Mouse (Mus musculus) spleen, postnatal 36 days (tissue): ENCODE results near the gene Capn9.

Experiments
- DNase-seq, 2 experiments: peaks; one replicate each; pipeline ENCODE4 v3.0.0; 2022; ENCODE audit warnings: low spot score in 2 of 2, mixed read lengths in 1 of 2

Capn9 gene

GRCm38 (mm10) chr8:124571732-124572429 is 4.0 kb upstream of the Capn9 start:
- no peak for DNase-seq

- no peak for DNase-seq
Measured at GRCm38 (mm10) chr8:124572430-124572775, 3.5 kb upstream of the Capn9 start.

- DNase-seq: peak; percentile 62 to 63
Measured at GRCm38 (mm10) chr8:124573552-124574340, 2.2 kb upstream of the Capn9 start.

- DNase-seq: no peak
Measured at GRCm38 (mm10) chr8:124576751-124577150, 840 bp downstream of the Capn9 start.

- no peak for DNase-seq
Measured at GRCm38 (mm10) chr8:124585718-124586425, 10.0 kb downstream of the Capn9 start.

GRCm38 (mm10) chr8:124586556-124586955 is 10.6 kb downstream of the Capn9 start:
- DNase-seq: no peak

GRCm38 (mm10) chr8:124589393-124589792 is 13.5 kb downstream of the Capn9 start:
- DNase-seq: no peak

- DNase-seq: no peak
Measured at GRCm38 (mm10) chr8:124604066-124604465, 28.2 kb downstream of the Capn9 start.

GRCm38 (mm10) chr8:124608239-124608971 is 32.5 kb downstream of the Capn9 start:
- no peak for DNase-seq

- no peak for DNase-seq
Measured at GRCm38 (mm10) chr8:124608972-124609353, 33.1 kb downstream of the Capn9 start.

GRCm38 (mm10) chr8:124614325-124614724 is 38.4 kb downstream of the Capn9 start:
- DNase-seq: no peak

- peak; percentile 41 for DNase-seq
Measured at GRCm38 (mm10) chr8:124617266-124617869, 41.5 kb downstream of the Capn9 start.

- no peak for DNase-seq
Measured at GRCm38 (mm10) chr8:124618252-124618651, 42.3 kb downstream of the Capn9 start.

GRCm38 (mm10) chr8:124621255-124621654 is 45.3 kb downstream of the Capn9 start:
- DNase-seq: no peak

GRCm38 (mm10) chr8:124626251-124626650 is 50.3 kb downstream of the Capn9 start:
- DNase-seq: no peak

- no peak for DNase-seq
Measured at GRCm38 (mm10) chr8:124630489-124630888, 54.6 kb downstream of the Capn9 start.

GRCm38 (mm10) chr8:124630891-124631290 is 55.0 kb downstream of the Capn9 start:
- no peak for DNase-seq

GRCm38 (mm10) chr8:124631966-124632365 is 56.1 kb downstream of the Capn9 start:
- no peak for DNase-seq

- no peak for DNase-seq
Measured at GRCm38 (mm10) chr8:124633001-124633703, 57.2 kb downstream of the Capn9 start.

GRCm38 (mm10) chr8:124634411-124635246 is 58.7 kb downstream of the Capn9 start:
- DNase-seq: no peak
